Mouse (Mus musculus) intestine, embryonic 15.5 days (tissue): ENCODE measurements around the gene Ikbke. TPM values are rescaled to one million over a fixed set of nuclear protein-coding genes. Genes with fewer than 3 reads are reported as not detected.
A peak's percentile ranks its signal among the peaks of the same experiment; 100 is the strongest.
"Not testable (repeated sequence)": the region's sequence is repeated elsewhere in the genome, so short reads cannot be mapped to it uniquely, and the experiment has no call there.

Experiments used
- ATAC-seq: fragments of 200-750 bp; cut with Nextera tagmentation; 2 replicates; pipeline ENCODE4 v1.8.0; 2017; ENCODE audit warnings: moderate TSS enrichment, moderate library complexity
- H3K27ac ChIP-seq: fragments of 300-500 bp; sonication (generic); 2 replicates; pipeline ENCODE4 v1.5.1; 2015; ENCODE audit warnings: mild to moderate bottlenecking, inconsistent platforms
- H3K27me3 ChIP-seq: fragments of 300-500 bp; sonication (generic); replicated peaks from 2 replicates; pipeline ENCODE4 v1.6.1; 2015; ENCODE audit warnings: inconsistent platforms
- H3K36me3 ChIP-seq: fragments of 300-500 bp; sonication (generic); 2 replicates; pipeline ENCODE4 v1.6.1; 2015; ENCODE audit warnings: inconsistent platforms
- H3K4me1 ChIP-seq: fragments of 300-500 bp; sonication (generic); replicated peaks from 2 replicates; pipeline ENCODE4 v1.6.1; 2015; ENCODE audit warnings: inconsistent platforms
- H3K4me2 ChIP-seq: fragments of 300-500 bp; sonication (generic); replicated peaks from 2 replicates; pipeline ENCODE4 v1.6.1; 2015; ENCODE audit warnings: mild to moderate bottlenecking, inconsistent platforms
- H3K4me3 ChIP-seq: fragments of 300-500 bp; sonication (generic); replicated peaks from 2 replicates; pipeline ENCODE4 v1.5.1; 2015; ENCODE audit warnings: inconsistent platforms
- H3K9ac ChIP-seq: fragments of 300-500 bp; sonication (generic); 2 replicates; pipeline ENCODE4 v1.6.1; 2015; ENCODE audit warnings: inconsistent platforms
- H3K9me3 ChIP-seq: fragments of 300-500 bp; sonication (generic); 2 replicates; pipeline ENCODE4 v1.6.1; 2016; ENCODE audit warnings: inconsistent platforms
- WGBS: fragments of 180-500 bp; shearing (Covaris S2); methylation state at CpG from one replicate; pipeline ENCODE4 v1.1.7; 2015; 5-methylcytosine and 5-hydroxymethylcytosine counted together
- polyA plus RNA-seq: library from polyadenylated mRNA; unstranded; fragments of >200 nt; fragmentation: Nextera tagmentation; extraction: Ambion mirVana; gene quantifications from 2 replicates; pipeline ENCODE4 v1.2.1, GENCODE M21; 2015

Gene Ikbke
- polyA plus RNA-seq, 1 experiment from 2014 or later: 7.3 TPM

DNA sequence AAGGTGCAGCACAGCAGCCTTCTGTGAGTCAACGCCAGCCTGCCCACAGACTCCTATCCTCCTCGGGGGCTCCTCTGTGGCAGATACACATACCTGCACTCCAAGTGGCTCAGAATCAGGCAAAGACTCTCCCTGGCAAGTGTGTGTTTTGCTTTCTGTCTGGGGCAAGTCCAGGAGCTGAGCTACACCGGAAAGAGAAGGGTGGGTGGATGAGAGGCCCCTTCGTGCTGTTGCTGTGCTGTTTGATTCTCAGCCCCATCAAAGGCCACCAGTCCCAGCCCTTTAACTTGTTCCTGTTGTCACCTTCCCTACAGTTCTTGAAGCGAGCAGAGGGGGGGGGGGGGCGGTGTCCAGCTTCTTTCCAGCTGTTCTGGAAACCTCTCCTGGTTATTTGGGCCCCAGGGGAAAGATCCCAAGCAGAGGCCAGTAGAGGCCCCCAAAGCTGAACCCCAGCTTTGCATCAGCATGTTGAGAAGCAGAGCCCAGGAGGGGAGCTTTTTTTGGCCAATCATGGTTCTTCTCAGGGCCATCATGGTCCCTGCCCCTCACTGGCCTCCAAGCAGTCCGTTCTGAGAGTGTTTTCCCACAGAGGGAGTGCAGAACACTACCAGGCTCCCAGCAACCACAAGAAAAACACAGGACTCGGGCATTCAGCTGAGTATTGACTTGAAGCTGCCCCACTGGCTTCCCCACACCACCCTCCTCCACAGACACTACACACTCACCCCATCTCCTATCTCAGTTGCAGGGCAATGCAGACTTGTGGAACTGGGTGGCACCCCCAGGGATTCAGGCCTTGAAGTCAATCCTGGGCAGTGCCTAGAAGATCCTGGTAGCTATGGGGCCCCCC is 575 bp downstream of the Ikbke start:
- no peaks in the 10 kb centered on the region for H3K36me3 ChIP-seq
- 0 out of 2 replicates have a peak, but pooled peaks have one; percentile 0 for ATAC-seq
- H3K4me1 ChIP-seq: peaks cover 26% of the 10 kb centered on the region
- no peaks in the 10 kb centered on the region for H3K27me3 ChIP-seq
- peak overlapping the region; percentile 57 for H3K27ac ChIP-seq
- H3K9ac ChIP-seq: peak overlapping the region; percentile 46
- no peaks in the 10 kb centered on the region for H3K9me3 ChIP-seq
- H3K4me2 ChIP-seq: peak overlapping the region; percentile 74
- 38% methylated on average over 8 of the region's 8 CpGs for WGBS
- peak overlapping the region; percentile 41 for H3K4me3 ChIP-seq

GRCm38 (mm10) chr1:131276831-131277230 is 2.6 kb downstream of the Ikbke start:
- no peaks in the 10 kb centered on the region for H3K36me3 ChIP-seq
- H3K4me2 ChIP-seq: no peak overlapping the region
- H3K4me3 ChIP-seq: no peak overlapping the region
- H3K27ac ChIP-seq: no peak overlapping the region
- peaks cover 23% of the 10 kb centered on the region for H3K4me1 ChIP-seq
- no peaks in the 10 kb centered on the region for H3K9me3 ChIP-seq
- H3K9ac ChIP-seq: no peak overlapping the region
- no peaks in the 10 kb centered on the region for H3K27me3 ChIP-seq
- ATAC-seq: no peak

GRCm38 (mm10) chr1:131275577-131275976 is 3.8 kb downstream of the Ikbke start:
- no peaks in the 10 kb centered on the region for H3K27me3 ChIP-seq
- 0 out of 2 replicates have a peak overlapping the region, but pooled peaks have one; percentile 52 for H3K4me2 ChIP-seq
- H3K9ac ChIP-seq: no peak overlapping the region
- H3K4me3 ChIP-seq: no peak overlapping the region
- WGBS: 73% methylated on average over 14 of the region's 14 CpGs
- no peak overlapping the region for H3K27ac ChIP-seq
- H3K36me3 ChIP-seq: no peaks in the 10 kb centered on the region
- H3K4me1 ChIP-seq: peaks cover 23% of the 10 kb centered on the region
- H3K9me3 ChIP-seq: no peaks in the 10 kb centered on the region
- ATAC-seq: no peak

DNA sequence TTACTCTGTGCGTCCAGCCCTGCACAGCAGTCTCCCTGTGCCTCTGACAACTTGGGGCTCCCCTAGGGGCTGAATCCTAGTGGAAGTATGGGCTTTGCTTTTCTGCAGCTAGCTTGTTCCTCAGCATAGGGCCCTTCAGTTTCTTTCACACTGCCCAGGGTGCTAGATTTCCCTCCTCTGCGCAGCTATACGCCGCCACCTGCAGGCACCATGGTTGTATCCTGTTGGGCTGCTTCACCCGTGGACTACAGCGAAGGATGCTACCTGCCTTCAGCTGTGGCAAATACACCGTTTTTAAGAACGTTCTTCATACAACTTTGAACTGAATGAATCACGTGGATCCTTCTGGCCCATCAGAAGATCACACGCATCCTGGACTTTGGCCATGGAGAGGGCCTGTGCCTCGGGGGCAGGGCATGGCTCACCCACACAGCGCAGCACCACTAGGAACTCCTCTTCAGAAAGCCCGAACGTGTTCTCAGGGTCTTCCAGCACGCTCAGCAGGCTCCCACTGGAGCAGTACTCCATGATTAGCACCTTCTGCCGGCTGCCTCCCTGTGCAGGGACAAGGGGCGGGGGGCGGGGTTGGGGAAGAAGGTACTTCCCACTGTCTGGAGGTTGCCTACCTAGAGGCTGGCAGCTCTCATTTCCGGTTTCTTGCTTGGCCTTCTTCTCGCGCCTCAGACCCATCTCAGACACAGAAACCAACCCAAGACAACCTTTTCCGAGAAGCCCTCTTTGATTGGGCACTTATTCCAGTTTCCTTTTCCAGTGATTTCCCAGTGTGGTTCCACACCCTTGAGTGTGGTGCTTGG is 4.5 kb downstream of the Ikbke start:
- 35% methylated on average over 22 of the region's 22 CpGs for WGBS
- Histone ChIP-seq H3K27ac (peak overlapping the region; percentile 72), H3K9me3 (no peaks in the 10 kb centered on the region), H3K36me3 (no peaks in the 10 kb centered on the region), H3K4me1 (peaks cover 25% of the 10 kb centered on the region), H3K9ac (no peak overlapping the region; the same call in 1 of the 2 replicates), H3K4me3 (0 out of 2 replicates have a peak overlapping the region, but pooled peaks have one; percentile 15), H3K27me3 (no peaks in the 10 kb centered on the region), H3K4me2 (peak overlapping the region; percentile 52)
- peak; percentile 79 for ATAC-seq

DNA sequence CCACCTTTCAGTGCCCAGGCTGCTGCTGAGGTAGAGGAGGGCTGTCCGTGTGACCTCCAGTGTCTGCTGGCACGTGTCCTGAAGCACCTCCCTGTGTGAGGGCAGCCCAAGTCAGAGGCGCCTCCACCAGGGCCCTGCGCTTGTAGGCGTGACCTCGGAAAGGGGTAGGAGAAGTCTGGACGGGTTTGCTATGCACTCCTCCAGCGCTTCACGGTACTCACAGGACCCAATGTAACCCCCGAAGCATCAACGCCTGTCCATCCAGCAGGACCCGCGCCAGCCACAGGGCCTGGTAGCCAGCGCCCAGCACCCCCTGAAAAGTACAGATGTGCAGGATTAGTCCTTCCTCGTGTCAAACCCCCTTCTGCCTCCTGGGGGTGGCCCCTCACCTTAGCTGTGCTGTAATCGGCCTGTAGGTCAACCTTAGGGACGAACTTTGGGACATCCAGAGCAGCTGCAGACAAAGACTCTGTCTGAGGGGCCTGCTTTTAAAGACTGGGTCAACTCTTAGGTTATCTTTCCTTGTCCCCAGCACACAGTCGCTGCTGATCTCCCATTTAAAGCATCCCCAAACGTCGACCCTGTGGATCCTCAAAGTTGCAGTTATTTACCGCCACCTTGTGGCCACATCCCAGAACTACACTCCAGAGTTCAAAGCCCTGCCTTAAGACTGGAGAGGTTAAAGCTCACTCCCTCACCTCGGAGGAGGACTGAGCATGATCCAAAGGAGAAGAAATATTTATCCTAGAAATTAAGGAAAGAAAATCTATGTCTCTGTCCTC is 9.4 kb downstream of the Ikbke start:
- Histone ChIP-seq H3K4me1 (peaks cover 10% of the 10 kb centered on the region), H3K4me3 (no peak overlapping the region), H3K4me2 (no peak overlapping the region), H3K27ac (no peak overlapping the region), H3K9me3 (no peaks in the 10 kb centered on the region), H3K27me3 (no peaks in the 10 kb centered on the region), H3K36me3 (no peaks in the 10 kb centered on the region), H3K9ac (no peak overlapping the region)
- peak; percentile 60; the same call in 1 of the 2 replicates for ATAC-seq
- 36% methylated on average over 22 of the region's 22 CpGs for WGBS

DNA sequence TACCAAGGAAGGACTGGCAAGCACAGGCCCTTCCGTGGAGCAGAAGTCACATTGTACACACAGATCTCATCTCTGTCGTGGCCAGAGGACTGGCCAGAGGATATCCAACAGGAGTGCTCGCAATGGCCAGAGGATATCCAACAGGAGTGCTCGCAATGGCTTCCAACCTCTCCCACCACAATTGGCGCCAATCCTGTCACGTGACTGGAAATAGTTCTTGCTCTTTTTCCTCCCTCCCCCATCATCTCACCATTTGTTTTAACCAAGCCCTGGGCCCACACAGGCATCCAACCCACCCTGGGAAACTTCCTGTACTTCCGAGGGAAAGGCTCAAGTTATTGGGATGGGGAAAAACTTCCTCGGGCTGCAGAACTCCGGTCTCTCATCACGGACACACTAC is 10.6 kb downstream of the Ikbke start:
- Histone ChIP-seq H3K27ac (no peak overlapping the region), H3K9me3 (no peaks in the 10 kb centered on the region), H3K27me3 (no peaks in the 10 kb centered on the region), H3K4me2 (no peak overlapping the region), H3K9ac (no peak overlapping the region), H3K4me3 (no peak overlapping the region), H3K4me1 (0 out of 2 replicates have a peak, but pooled peaks cover 4% of the 10 kb centered on the region), H3K36me3 (no peaks in the 10 kb centered on the region)
- no peak for ATAC-seq
- 85% methylated on average over 10 of the region's 10 CpGs for WGBS

DNA sequence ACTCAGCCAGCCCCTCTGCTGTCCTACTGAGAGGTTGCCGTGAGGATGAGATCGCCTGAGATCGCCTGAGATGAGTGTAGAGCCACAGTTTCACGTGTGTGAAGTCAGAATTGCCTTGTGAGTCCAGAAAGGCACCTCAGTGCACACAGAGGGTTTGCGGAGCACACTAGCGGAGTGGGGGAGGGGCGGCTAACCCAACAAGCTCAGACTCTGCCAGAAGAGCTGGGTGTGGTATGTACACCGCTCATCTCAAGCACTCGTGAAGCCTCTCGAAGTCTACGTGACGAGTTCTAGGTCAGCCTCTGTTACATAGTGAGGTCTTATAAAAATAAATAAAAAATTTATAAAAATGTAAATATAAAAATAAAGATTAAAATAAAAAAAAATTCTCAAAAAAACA is 15.5 kb downstream of the Ikbke start:
- H3K4me2 ChIP-seq: no peak overlapping the region
- H3K36me3 ChIP-seq: no peaks in the 10 kb centered on the region
- ATAC-seq: no peak
- H3K4me1 ChIP-seq: no peaks in the 10 kb centered on the region
- no peak overlapping the region for H3K4me3 ChIP-seq
- H3K9me3 ChIP-seq: no peaks in the 10 kb centered on the region
- WGBS: 77% methylated on average over 12 of the region's 12 CpGs
- no peak overlapping the region for H3K9ac ChIP-seq
- H3K27me3 ChIP-seq: no peaks in the 10 kb centered on the region
- H3K27ac ChIP-seq: no peak overlapping the region

DNA sequence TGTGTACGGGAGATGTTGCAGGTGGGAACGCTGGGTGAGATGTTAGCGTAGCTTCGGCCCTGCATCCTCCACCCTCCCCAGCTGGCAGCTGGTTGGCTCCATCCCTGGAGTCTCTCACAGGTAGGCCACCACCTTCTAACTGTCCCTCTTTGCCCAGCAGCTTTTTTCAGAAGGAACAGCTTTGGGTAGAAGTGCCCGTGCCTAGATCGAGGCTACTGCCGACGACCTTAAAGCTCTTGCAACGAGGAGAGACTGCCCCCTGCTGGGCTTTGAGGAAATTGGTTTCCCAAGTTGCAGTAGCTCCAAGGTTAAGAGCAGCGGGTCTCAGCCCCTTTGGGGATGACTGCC is 19.1 kb downstream of the Ikbke start:
- peak; percentile 39; the same call in 1 of the 2 replicates for ATAC-seq
- no peaks in the 10 kb centered on the region for H3K27me3 ChIP-seq
- no peaks in the 10 kb centered on the region for H3K9me3 ChIP-seq
- H3K27ac ChIP-seq: no peak overlapping the region
- H3K4me3 ChIP-seq: no peak overlapping the region
- no peak overlapping the region for H3K4me2 ChIP-seq
- H3K4me1 ChIP-seq: no peaks in the 10 kb centered on the region
- WGBS: 29% methylated on average over 10 of the region's 10 CpGs
- no peaks in the 10 kb centered on the region for H3K36me3 ChIP-seq
- H3K9ac ChIP-seq: no peak overlapping the region

DNA sequence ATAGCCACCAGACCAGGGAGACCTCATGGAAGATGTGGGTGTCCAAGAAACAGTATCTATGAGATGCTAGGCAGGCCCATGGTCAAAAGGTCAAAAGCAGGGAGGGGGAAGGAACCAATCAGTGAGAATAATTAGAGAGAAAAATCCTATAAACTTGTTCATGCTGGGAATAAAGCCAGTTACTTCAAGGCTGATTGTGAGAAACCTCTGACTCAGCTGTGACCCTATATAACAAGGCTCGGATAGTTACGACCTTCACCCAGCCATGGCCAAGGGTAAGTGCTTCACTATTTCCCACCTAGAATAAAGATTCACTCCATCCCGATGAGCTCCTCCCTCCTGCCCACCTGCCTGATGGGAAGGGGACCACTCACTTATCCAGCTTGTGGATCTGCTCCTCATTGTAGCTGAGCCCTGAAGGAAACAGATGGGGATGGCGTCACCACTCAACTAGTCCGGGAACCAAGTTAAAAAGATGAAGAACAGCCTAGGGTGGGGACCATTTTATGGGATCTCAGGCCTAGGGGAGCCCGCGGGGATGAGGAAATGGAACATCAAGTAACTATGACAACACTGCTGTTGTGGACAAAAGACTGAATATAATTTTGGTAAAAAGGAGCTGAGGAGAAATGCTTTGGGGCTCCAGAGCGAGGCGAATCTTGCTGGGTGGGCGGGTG is 19.6 kb downstream of the Ikbke start:
- H3K36me3 ChIP-seq: no peaks in the 10 kb centered on the region
- H3K9me3 ChIP-seq: no peaks in the 10 kb centered on the region
- H3K4me2 ChIP-seq: no peak overlapping the region
- no peak for ATAC-seq
- H3K4me1 ChIP-seq: no peaks in the 10 kb centered on the region
- 68% methylated on average over 10 of the region's 10 CpGs for WGBS
- H3K27me3 ChIP-seq: no peaks in the 10 kb centered on the region
- H3K9ac ChIP-seq: no peak overlapping the region
- H3K27ac ChIP-seq: no peak overlapping the region
- H3K4me3 ChIP-seq: no peak overlapping the region

DNA sequence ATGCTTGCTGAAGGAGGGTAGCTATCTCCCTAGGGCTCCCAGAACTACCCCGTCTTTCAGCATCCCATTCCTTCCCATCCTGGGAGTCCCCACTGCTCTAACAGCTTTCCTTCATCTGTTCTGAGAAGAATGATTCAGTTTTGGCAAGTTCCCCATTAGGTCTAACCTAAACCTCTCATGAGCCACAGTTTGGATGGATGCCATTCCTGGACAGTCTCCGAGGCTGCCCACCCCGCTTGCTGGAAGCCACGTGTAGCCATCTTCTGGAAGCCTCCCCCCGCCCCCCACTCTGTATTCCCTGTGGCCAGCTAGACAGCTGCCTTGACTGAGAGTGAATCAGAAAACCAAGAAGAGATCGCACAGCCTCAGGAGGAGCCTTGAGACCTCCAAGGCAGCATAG is 22.1 kb downstream of the Ikbke start:
- no peak overlapping the region for H3K4me3 ChIP-seq
- WGBS: 71% methylated on average over 6 of the region's 6 CpGs
- H3K27me3 ChIP-seq: no peaks in the 10 kb centered on the region

GRCm38 (mm10) chr1:131252516-131253250 is 26.7 kb downstream of the Ikbke start:
- H3K4me1 ChIP-seq, H3K9me3 ChIP-seq, ATAC-seq, H3K9ac ChIP-seq, H3K4me2 ChIP-seq, H3K36me3 ChIP-seq, H3K4me3 ChIP-seq, H3K27me3 ChIP-seq, H3K27ac ChIP-seq: not testable (repeated sequence)
- 75% methylated on average over 7 of the region's 7 CpGs for WGBS

More for the DNA sequence above, 22.1 kb downstream of the Ikbke start:
- Histone ChIP-seq H3K27ac (no peak overlapping the region), H3K36me3 (no peaks in the 10 kb centered on the region), H3K4me1 (no peaks in the 10 kb centered on the region), H3K4me2 (no peak overlapping the region), H3K9ac (no peak overlapping the region), H3K9me3 (no peaks in the 10 kb centered on the region)
- no peak for ATAC-seq
